Mouse (Mus musculus) kidney, embryonic 15.5 days (tissue): ENCODE data around the gene Tnfrsf9. TPM values are rescaled to one million over a fixed set of nuclear protein-coding genes. Genes with fewer than 3 reads are reported as not detected.

Source experiments
- ATAC-seq: fragments of 200-750 bp; cut with Nextera tagmentation; replicated peaks from 2 replicates; pipeline ENCODE4 v1.8.0; 2017; ENCODE audit warnings: moderate TSS enrichment; ENCODE audit not compliant: low FRiP score
- H3K27ac ChIP-seq: fragments of 300-500 bp; sonication (generic); 2 replicates; pipeline ENCODE4 v1.5.1; 2015; ENCODE audit warnings: mild to moderate bottlenecking, inconsistent platforms
- H3K27me3 ChIP-seq: fragments of 300-500 bp; sonication (generic); 2 replicates; pipeline ENCODE4 v1.6.1; 2015; ENCODE audit warnings: inconsistent platforms
- H3K36me3 ChIP-seq: fragments of 300-500 bp; sonication (generic); 2 replicates; pipeline ENCODE4 v1.6.1; 2015; ENCODE audit warnings: inconsistent platforms
- H3K4me1 ChIP-seq: fragments of 300-500 bp; sonication (generic); 2 replicates; pipeline ENCODE4 v1.6.1; 2015; ENCODE audit warnings: inconsistent platforms
- H3K4me2 ChIP-seq: fragments of 300-500 bp; sonication (generic); 2 replicates; pipeline ENCODE4 v1.6.1; 2015; ENCODE audit warnings: moderate library complexity, mild to moderate bottlenecking, inconsistent platforms
- H3K4me3 ChIP-seq: fragments of 300-500 bp; sonication (generic); replicated peaks from 2 replicates; pipeline ENCODE4 v1.5.1; 2015; ENCODE audit warnings: mild to moderate bottlenecking, inconsistent platforms
- H3K9ac ChIP-seq: fragments of 300-500 bp; sonication (generic); 2 replicates; pipeline ENCODE4 v1.6.1; 2015; ENCODE audit warnings: mild to moderate bottlenecking, inconsistent platforms
- H3K9me3 ChIP-seq: fragments of 300-500 bp; sonication (generic); replicated peaks from 2 replicates; pipeline ENCODE4 v1.6.1; 2016; ENCODE audit warnings: inconsistent platforms
- WGBS: fragments of 180-500 bp; shearing (Covaris S2); methylation state at CpG from one replicate; pipeline ENCODE4 v1.1.7; 2015; ENCODE audit warnings: mixed read lengths; 5-methylcytosine and 5-hydroxymethylcytosine counted together
- polyA plus RNA-seq: library from polyadenylated mRNA; unstranded; fragments of >200 nt; fragmentation: Nextera tagmentation; extraction: Ambion mirVana; gene quantifications from 2 replicates; pipeline ENCODE4 v1.2.1, GENCODE M21; 2015

Gene Tnfrsf9
- polyA plus RNA-seq, result 0.32 and 0.40 TPM in 2 replicates

GRCm38 (mm10) chr4:150914290-150914733 lies at the start of gene Tnfrsf9, which contains the start of gene Park7:
Tnfrsf9 (plus strand) TSS chr4:150914562.
Park7 (minus strand) TSS chr4:150914437.
- Histone ChIP-seq H3K27ac (peak within 1 kb of the TSS; percentile 94), H3K36me3 (no peaks in the 10 kb centered on the region), H3K9me3 (no peaks in the 10 kb centered on the region), H3K27me3 (no peaks in the 10 kb centered on the region), H3K4me3 (peak within 1 kb of the TSS; percentile 73), H3K4me1 (peaks cover 26% of the 10 kb centered on the region), H3K4me2 (peak within 1 kb of the TSS; percentile 71), H3K9ac (peak within 1 kb of the TSS; percentile 65)
- under 1% methylated on average over 48 of the region's 48 CpGs for WGBS
- peak; percentile 81 for ATAC-seq

- no peak overlapping the region for H3K4me2 ChIP-seq
- H3K9me3 ChIP-seq, result no peaks in the 10 kb centered on the region
- no peak overlapping the region for H3K9ac ChIP-seq
- no peaks in the 10 kb centered on the region for H3K27me3 ChIP-seq
- no peak overlapping the region for H3K27ac ChIP-seq
- H3K4me3 ChIP-seq, result no peak overlapping the region
- ATAC-seq, result no peak
- peaks cover 20% of the 10 kb centered on the region; the same call in 1 of the 2 replicates for H3K4me1 ChIP-seq
- peaks cover 37% of the 10 kb centered on the region for H3K36me3 ChIP-seq
Measured at GRCm38 (mm10) chr4:150865371-150865770, 49.0 kb upstream of the Tnfrsf9 start.

DNA sequence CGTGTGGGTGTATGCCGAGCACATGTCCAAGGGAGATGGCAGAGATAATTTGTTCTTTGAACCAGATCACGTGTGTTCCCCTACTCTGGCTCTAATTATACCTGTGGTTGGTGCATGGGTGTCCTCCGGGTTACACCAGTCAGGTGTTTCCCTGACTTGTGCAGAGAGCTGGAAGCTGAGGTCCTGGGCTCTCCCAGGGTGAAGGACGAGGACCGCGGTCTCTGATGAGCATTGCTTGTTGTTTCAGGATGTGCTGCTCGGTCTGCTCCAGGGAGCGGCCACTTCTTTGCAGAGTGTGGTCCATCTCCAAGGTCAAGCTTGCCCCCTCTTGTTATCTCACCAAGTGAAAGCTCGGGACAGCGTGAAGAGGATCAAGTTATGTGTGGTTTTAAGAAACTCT lies 48.3 kb upstream of the Tnfrsf9 start:
- Histone ChIP-seq H3K4me1 (peaks cover 24% of the 10 kb centered on the region), H3K27me3 (no peaks in the 10 kb centered on the region), H3K9ac (no peak overlapping the region), H3K9me3 (no peaks in the 10 kb centered on the region), H3K4me2 (no peak overlapping the region), H3K27ac (no peak overlapping the region), H3K36me3 (peaks cover 37% of the 10 kb centered on the region), H3K4me3 (no peak overlapping the region)
- ATAC-seq, result no peak
- 85% methylated on average over 11 of the region's 11 CpGs for WGBS

DNA sequence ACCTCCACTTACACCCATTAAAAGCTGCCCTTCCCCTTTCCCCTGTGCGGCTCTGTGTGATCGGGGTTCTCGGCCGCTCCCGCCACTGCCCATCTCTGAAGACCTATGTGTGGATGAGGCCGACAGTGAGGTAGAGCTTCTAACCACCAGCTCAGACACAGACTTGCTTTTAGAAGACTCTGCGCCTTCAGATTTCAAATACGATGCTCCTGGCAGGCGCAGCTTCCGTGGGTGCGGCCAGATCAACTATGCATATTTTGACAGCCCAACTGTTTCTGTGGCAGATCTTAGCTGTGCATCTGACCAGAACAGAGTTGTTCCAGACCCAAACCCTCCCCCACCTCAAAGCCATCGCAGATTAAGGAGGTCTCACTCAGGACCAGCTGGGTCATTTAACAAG lies 47.9 kb upstream of the Tnfrsf9 start:
- Histone ChIP-seq H3K9ac (no peak overlapping the region), H3K27me3 (no peaks in the 10 kb centered on the region), H3K4me1 (peaks cover 25% of the 10 kb centered on the region), H3K4me2 (no peak overlapping the region), H3K27ac (no peak overlapping the region), H3K36me3 (peaks cover 37% of the 10 kb centered on the region), H3K9me3 (no peaks in the 10 kb centered on the region), H3K4me3 (no peak overlapping the region)
- ATAC-seq, result no peak
- 86% methylated on average over 12 of the region's 12 CpGs for WGBS

- H3K4me2 ChIP-seq, result no peak overlapping the region
- H3K36me3 ChIP-seq, result peaks cover 37% of the 10 kb centered on the region
- H3K4me3 ChIP-seq, result no peak overlapping the region
- ATAC-seq, result no peak
- H3K9me3 ChIP-seq, result no peaks in the 10 kb centered on the region
- no peaks in the 10 kb centered on the region for H3K27me3 ChIP-seq
- no peak overlapping the region for H3K27ac ChIP-seq
- WGBS, result 77% methylated on average over 6 of the region's 6 CpGs
- no peak overlapping the region for H3K9ac ChIP-seq
- peaks cover 33% of the 10 kb centered on the region for H3K4me1 ChIP-seq
Measured at GRCm38 (mm10) chr4:150868161-150868560, 46.2 kb upstream of the Tnfrsf9 start.

DNA sequence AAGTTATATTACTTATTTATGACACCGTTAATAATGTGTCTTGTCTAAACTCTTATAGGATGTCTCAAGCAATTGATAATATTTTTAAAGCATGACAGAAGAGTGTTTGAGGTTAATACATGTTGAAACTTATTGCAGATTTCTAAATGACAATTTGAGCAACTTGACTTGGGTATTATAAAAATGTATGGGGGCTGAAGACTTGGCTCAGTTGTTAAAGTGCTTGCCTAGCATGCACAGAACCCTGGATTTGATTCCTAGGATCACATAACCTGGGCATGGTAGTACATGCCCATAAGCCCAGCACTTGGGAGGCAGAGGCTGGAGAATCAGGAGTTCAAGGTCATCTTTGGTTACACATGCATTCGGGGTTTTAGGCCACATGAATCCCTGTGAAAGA lies 45.5 kb upstream of the Tnfrsf9 start:
- H3K27ac ChIP-seq, result 0 out of 2 replicates have a peak overlapping the region, but pooled peaks have one; percentile 37
- H3K4me2 ChIP-seq, result no peak overlapping the region
- no peaks in the 10 kb centered on the region for H3K27me3 ChIP-seq
- no peak for ATAC-seq
- no peak overlapping the region for H3K4me3 ChIP-seq
- WGBS, result 72% methylated on average over 2 of the region's 2 CpGs
- peaks cover 37% of the 10 kb centered on the region for H3K36me3 ChIP-seq
- H3K9me3 ChIP-seq, result no peaks in the 10 kb centered on the region
- no peak overlapping the region for H3K9ac ChIP-seq
- peaks cover 33% of the 10 kb centered on the region for H3K4me1 ChIP-seq

DNA sequence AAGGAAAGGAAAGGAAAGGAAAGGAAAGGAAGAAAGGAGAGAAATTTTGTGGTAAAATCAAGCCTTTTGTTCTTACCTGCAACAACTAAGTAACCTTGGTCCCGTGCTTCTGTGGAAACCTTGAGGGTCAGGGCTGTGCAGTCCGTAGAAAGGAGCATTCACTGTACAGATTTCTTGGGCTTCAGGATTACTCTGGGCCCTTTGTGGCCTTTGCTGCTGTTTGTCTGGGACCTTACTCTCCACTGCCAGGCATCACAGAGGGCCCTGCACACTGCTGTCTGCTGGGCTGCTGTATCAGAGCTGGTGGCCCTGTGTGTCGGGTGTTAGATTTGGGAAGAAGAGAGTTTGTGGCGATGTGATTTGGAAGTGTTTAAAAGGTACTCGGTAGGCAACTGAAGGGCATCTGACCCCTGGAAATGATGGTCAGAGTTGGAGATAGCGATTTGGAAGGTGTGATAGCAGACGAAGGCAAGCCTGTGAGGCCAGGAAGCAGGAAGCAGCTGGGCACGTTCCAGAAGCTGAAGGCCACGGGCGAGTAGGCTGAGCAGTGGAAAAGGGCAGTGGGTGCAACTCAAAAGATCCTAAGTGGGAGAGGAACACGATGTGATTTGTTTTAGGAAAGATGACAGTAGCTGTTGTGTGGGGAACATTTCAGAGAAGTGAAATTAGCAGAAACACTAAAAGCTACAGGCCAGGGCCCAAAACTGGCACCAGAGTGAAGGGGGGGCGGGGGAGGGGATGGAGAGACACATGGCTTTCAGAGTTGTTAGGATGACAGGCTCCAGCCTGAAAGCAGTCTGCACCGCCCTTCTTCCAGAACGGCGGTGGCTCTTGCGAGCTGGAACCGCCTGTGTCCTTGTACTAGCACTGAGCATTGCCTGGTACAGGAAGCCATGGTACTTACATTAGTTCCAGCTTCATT lies 44.8 kb upstream of the Tnfrsf9 start:
- H3K4me3 ChIP-seq, result no peak overlapping the region
- H3K9me3 ChIP-seq, result no peaks in the 10 kb centered on the region
- 50% methylated on average over 17 of the region's 17 CpGs for WGBS
- no peak overlapping the region for H3K9ac ChIP-seq
- peaks cover 37% of the 10 kb centered on the region for H3K36me3 ChIP-seq
- ATAC-seq, result no peak
- H3K27ac ChIP-seq, result 0 out of 2 replicates have a peak overlapping the region, but pooled peaks have one; percentile 37
- H3K4me1 ChIP-seq, result peaks cover 33% of the 10 kb centered on the region
- no peak overlapping the region for H3K4me2 ChIP-seq
- no peaks in the 10 kb centered on the region for H3K27me3 ChIP-seq

- no peak overlapping the region for H3K9ac ChIP-seq
- H3K36me3 ChIP-seq, result peaks cover 26% of the 10 kb centered on the region
- H3K27ac ChIP-seq, result peak overlapping the region; percentile 7
- ATAC-seq, result no peak
- WGBS, result 87% methylated on average over 13 of the region's 13 CpGs
- H3K4me2 ChIP-seq, result no peak overlapping the region
- no peaks in the 10 kb centered on the region for H3K27me3 ChIP-seq
- H3K9me3 ChIP-seq, result no peaks in the 10 kb centered on the region
- peaks cover 33% of the 10 kb centered on the region for H3K4me1 ChIP-seq
- H3K4me3 ChIP-seq, result no peak overlapping the region
Measured at GRCm38 (mm10) chr4:150870963-150871391, 43.4 kb upstream of the Tnfrsf9 start.

- H3K4me2 ChIP-seq, result no peak overlapping the region
Measured at GRCm38 (mm10) chr4:150871392-150872138, 42.8 kb upstream of the Tnfrsf9 start.

GRCm38 (mm10) chr4:150872139-150872651 lies 42.2 kb upstream of the Tnfrsf9 start:
- no peaks in the 10 kb centered on the region for H3K9me3 ChIP-seq
- H3K27ac ChIP-seq, result peak overlapping the region; percentile 7; the same call in 1 of the 2 replicates
- H3K27me3 ChIP-seq, result no peaks in the 10 kb centered on the region
- H3K4me1 ChIP-seq, result peaks cover 33% of the 10 kb centered on the region
- 0 out of 2 replicates have a peak, but pooled peaks have one; percentile 18 for ATAC-seq
- H3K4me3 ChIP-seq, result no peak overlapping the region
- peaks cover 14% of the 10 kb centered on the region for H3K36me3 ChIP-seq
- H3K4me2 ChIP-seq, result no peak overlapping the region
- 34% methylated on average over 9 of the region's 9 CpGs for WGBS
- H3K9ac ChIP-seq, result 0 out of 2 replicates have a peak overlapping the region, but pooled peaks have one; percentile 19

More at GRCm38 (mm10) chr4:150871392-150872138, 42.8 kb upstream of the Tnfrsf9 start:
- WGBS, result 38% methylated on average over 10 of the region's 10 CpGs
- Histone ChIP-seq H3K4me1 (peaks cover 33% of the 10 kb centered on the region), H3K9me3 (no peaks in the 10 kb centered on the region), H3K9ac (0 out of 2 replicates have a peak overlapping the region, but pooled peaks have one; percentile 19), H3K27me3 (no peaks in the 10 kb centered on the region), H3K27ac (peak overlapping the region; percentile 7), H3K36me3 (peaks cover 20% of the 10 kb centered on the region), H3K4me3 (no peak overlapping the region)
- ATAC-seq, result peak; percentile 47; the same call in 1 of the 2 replicates

GRCm38 (mm10) chr4:150872681-150873080 lies 41.7 kb upstream of the Tnfrsf9 start:
- Histone ChIP-seq H3K27ac (0 out of 2 replicates have a peak overlapping the region, but pooled peaks have one; percentile 7), H3K36me3 (peaks cover 9% of the 10 kb centered on the region), H3K4me3 (no peak overlapping the region), H3K9me3 (no peaks in the 10 kb centered on the region), H3K4me1 (peaks cover 33% of the 10 kb centered on the region), H3K9ac (no peak overlapping the region), H3K27me3 (no peaks in the 10 kb centered on the region), H3K4me2 (no peak overlapping the region)
- ATAC-seq, result no peak
- 65% methylated on average over 8 of the region's 8 CpGs for WGBS
